9 mouse cellular contexts compared by ENCODE assay signal in the genomic region with DNA sequence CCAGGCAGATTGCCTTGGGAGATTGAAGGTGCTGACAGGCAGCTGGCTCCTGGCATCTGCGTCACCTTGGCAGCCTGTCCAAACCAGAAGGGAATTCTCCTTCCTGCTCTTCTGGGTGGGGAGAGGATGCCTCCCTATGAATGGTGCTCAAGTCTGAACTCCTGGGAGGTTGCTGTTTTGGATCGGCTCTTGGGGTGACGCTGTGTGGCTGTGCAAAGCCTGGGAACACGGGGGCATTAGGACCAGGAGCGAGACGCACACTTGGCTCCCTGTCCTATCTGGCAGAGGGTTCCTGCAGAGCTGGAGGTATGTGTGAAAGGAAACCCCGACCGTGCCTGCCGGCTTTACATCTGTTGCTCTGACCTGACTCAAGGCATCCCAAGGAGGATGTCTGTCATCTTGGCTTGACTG. TPM values are rescaled to one million over a fixed set of nuclear protein-coding genes. Genes with fewer than 3 reads are reported as not detected.
DNase-seq lines count a peak whose midpoint lies in the region; ATAC-seq and TF ChIP-seq lines count a peak whose summit lies in the region.
"Had no signal": no experiment of that assay in that cellular context is flagged by ENCODE, and none has a peak within 500 bp of the region (broad histone marks: within the 10 kb centered on the region; RNA-seq: fewer than 3 reads in every experiment).

A gene (plus strand): TSS at position 309 of the 411 bp plus-strand sequence.

- ATAC-seq in liver, embryonic 11.5 days (replicated peaks; ENCODE audit: low FRiP score) = no peak
- peak; percentile 75 for ATAC-seq in hindbrain, postnatal 0 days
- ATAC-seq: Patski had no signal

- H3K9ac ChIP-seq in liver, adult 2 months (ENCODE audit: low read depth, low read length) = peak within 1 kb of the TSS; percentile 22; the same call in 1 of the 2 replicates
- H3K9ac ChIP-seq in liver, embryonic 11.5 days (ENCODE audit: low read depth, low read length) = no peak within 1 kb of the TSS
- H3K9ac ChIP-seq in hindbrain, postnatal 0 days (replicated peaks; ENCODE audit: low read length) = no peak within 1 kb of the TSS

- no peaks in the 10 kb centered on the region for H3K9me3 ChIP-seq in liver, embryonic 11.5 days (ENCODE audit: control insufficient read depth, low read length)
- no peaks in the 10 kb centered on the region for H3K9me3 ChIP-seq in hindbrain, postnatal 0 days (ENCODE audit: low read length)

- peak within 1 kb of the TSS; percentile 25 for H3K4me3 ChIP-seq in liver, adult 2 months (ENCODE audit: insufficient read depth, low read depth, low read length)
- no peak within 1 kb of the TSS for H3K4me3 ChIP-seq in liver, embryonic 11.5 days (ENCODE audit: low read depth, low read length)
- H3K4me3 ChIP-seq in hindbrain, postnatal 0 days (ENCODE audit: low read length) = no peak within 1 kb of the TSS

- H3K36me3 ChIP-seq in liver, adult 2 months (ENCODE audit: control insufficient read depth, insufficient read depth, low read length) = no peaks in the 10 kb centered on the region
- no peaks in the 10 kb centered on the region for H3K36me3 ChIP-seq in liver, embryonic 11.5 days (ENCODE audit: control insufficient read depth, insufficient read depth, low read length)
- no peaks in the 10 kb centered on the region for H3K36me3 ChIP-seq in hindbrain, postnatal 0 days (ENCODE audit: insufficient read depth, low read length)

- DNase-seq in liver, adult 2 months (ENCODE audit: extremely low read depth, low read depth, low spot score) = no peak
- DNase-seq in liver, embryonic 11.5 days (ENCODE audit: low spot score) = no peak
- peak; percentile 97 for DNase-seq in cerebellum, adult 9-10 months
- DNase-seq in gastrocnemius, postnatal 10 days = peak; percentile 61
- DNase-seq in hindbrain, postnatal 0 days (ENCODE audit: low spot score) = peak; percentile 77
- DNase-seq in lung, postnatal 14 days = peak; percentile 54
- DNase-seq in B cell, adult 2 months = no peak
- DNase-seq in natural killer cell, adult 2 months (ENCODE audit: low spot score in 2 of 2) = no peak

- WGBS in liver, adult 2 months = 30% methylated on average over 9 of the region's 9 CpGs
- 14% methylated on average over 9 of the region's 9 CpGs for WGBS in liver, embryonic 11.5 days
- 9% methylated on average over 9 of the region's 9 CpGs for WGBS in hindbrain, postnatal 0 days

- no peaks in the 10 kb centered on the region for H3K79me2 ChIP-seq in liver, adult 2 months (ENCODE audit: control insufficient read depth, insufficient read depth, low read length)

- no peak for TF ChIP-seq CTCF in liver, adult 2 months (IDR thresholded peaks at IDR 0.05; ENCODE audit: low read depth, low read length)
- TF ChIP-seq CTCF in hindbrain, postnatal 0 days (IDR thresholded peaks at IDR 0.05; ENCODE audit: low read depth) = no peak

- no peaks in the 10 kb centered on the region for H3K4me1 ChIP-seq in liver, adult 2 months (ENCODE audit: control insufficient read depth, insufficient read depth, low read length)
- H3K4me1 ChIP-seq in liver, embryonic 11.5 days (replicated peaks; ENCODE audit: control insufficient read depth, insufficient read depth, low read length) = no peaks in the 10 kb centered on the region
- peaks cover 8% of the 10 kb centered on the region for H3K4me1 ChIP-seq in hindbrain, postnatal 0 days (ENCODE audit: insufficient read depth, low read length)

- no peak for TF ChIP-seq POLR2A in liver, adult 2 months (IDR thresholded peaks at IDR 0.05; ENCODE audit: extremely low read depth, insufficient read depth, low read length)

- H3K27me3 ChIP-seq in liver, adult 2 months (ENCODE audit: control insufficient read depth, insufficient read depth, low read length) = no peaks in the 10 kb centered on the region
- H3K27me3 ChIP-seq in liver, embryonic 11.5 days (replicated peaks; ENCODE audit: control insufficient read depth, insufficient read depth, low read length) = peaks cover 27% of the 10 kb centered on the region
- no peaks in the 10 kb centered on the region for H3K27me3 ChIP-seq in hindbrain, postnatal 0 days (ENCODE audit: insufficient read depth, low read length)
- H3K27me3 ChIP-seq: Patski had no signal

- no peak within 1 kb of the TSS for H3K27ac ChIP-seq in liver, adult 2 months (replicated peaks; ENCODE audit: insufficient read depth, low read depth, low read length)
- no peak within 1 kb of the TSS for H3K27ac ChIP-seq in liver, embryonic 11.5 days (ENCODE audit: low read depth, low read length)
- peak within 1 kb of the TSS; percentile 37 for H3K27ac ChIP-seq in hindbrain, postnatal 0 days

- H3K4me2 ChIP-seq in liver, embryonic 11.5 days = no peak within 1 kb of the TSS
- H3K4me2 ChIP-seq in hindbrain, postnatal 0 days (ENCODE audit: low read depth, low read length) = peak within 1 kb of the TSS; percentile 45

RNA-seq across cellular contexts. Expression of the gene that starts here (rescaled TPM):
- total RNA-seq in liver, adult 2 months (2014; rRNA removed) = 0.92 and 2.4 TPM in 2 replicates
- polyA plus RNA-seq in liver, adult 2 months (2012; rRNA removed) = 0.30 and 0.62 TPM in 2 replicates
- polyA plus RNA-seq in liver, embryonic 11.5 days (2014; fragmentation: Nextera tagmentation; extraction: Ambion mirVana) = not detected in 2 replicates
- 10 to 100 TPM; 22.2 to 23.2 TPM for total RNA-seq in gastrocnemius, postnatal 10 days (2021)
- 3.3 and 5.1 TPM in 2 replicates for total RNA-seq in hindbrain, postnatal 0 days (2014; rRNA removed)
- polyA plus RNA-seq in hindbrain, postnatal 0 days (2015; fragmentation: Nextera tagmentation; extraction: Ambion mirVana) = 1.8 and 2.4 TPM in 2 replicates

Comparison
In these comparisons a context has a peak if more than half of its experiments do, and no peak if none do; other contexts are left out.
1. DNase-seq: peak in cerebellum, adult 9-10 months (single experiment), gastrocnemius, postnatal 10 days (single experiment), hindbrain, postnatal 0 days (single experiment) and lung, postnatal 14 days (single experiment); none in liver, adult 2 months (single experiment), liver, embryonic 11.5 days (single experiment), B cell, adult 2 months (0 of 2) and natural killer cell, adult 2 months (0 of 2).